Mouse (Mus musculus): ENCODE data around the gene Tlnrd1.

Tlnrd1 gene

GRCm38 (mm10) chr7:83883276-83884020 is 657 bp downstream of the Tlnrd1 start:
- peak in 1 of 2 experiments; percentile 84 for DNase-seq

GRCm38 (mm10) chr7:83882633-83883275 is 1.4 kb downstream of the Tlnrd1 start:
- DNase-seq: peak; percentile 64 to 71

GRCm38 (mm10) chr7:83882150-83882632 is 1.9 kb downstream of the Tlnrd1 start:
- peak in 1 of 2 experiments; percentile 34 for DNase-seq

- DNase-seq: no peak
These were observed 5.2 kb downstream of the Tlnrd1 start for GRCm38 (mm10) chr7:83878676-83879448.

GRCm38 (mm10) chr7:83877088-83877487 is 7.0 kb downstream of the Tlnrd1 start:
- DNase-seq: no peak

- no peak for DNase-seq
These were observed 14.1 kb downstream of the Tlnrd1 start for GRCm38 (mm10) chr7:83869839-83870543.

- DNase-seq: no peak
These were observed 15.9 kb downstream of the Tlnrd1 start for GRCm38 (mm10) chr7:83868200-83868599.

GRCm38 (mm10) chr7:83863554-83863953 is 20.6 kb downstream of the Tlnrd1 start:
- no peak for DNase-seq

GRCm38 (mm10) chr7:83859378-83860083 is 24.6 kb downstream of the Tlnrd1 start:
- no peak for DNase-seq

- no peak for DNase-seq
These were observed 26.2 kb downstream of the Tlnrd1 start for GRCm38 (mm10) chr7:83857921-83858320.

GRCm38 (mm10) chr7:83857208-83857488 is 27.0 kb downstream of the Tlnrd1 start:
- DNase-seq: no peak

- DNase-seq: no peak
These were observed 27.5 kb downstream of the Tlnrd1 start for GRCm38 (mm10) chr7:83856353-83857207.

- no peak for DNase-seq
These were observed 28.9 kb downstream of the Tlnrd1 start for GRCm38 (mm10) chr7:83855203-83855602.

GRCm38 (mm10) chr7:83852381-83853380 is 31.4 kb downstream of the Tlnrd1 start:
- DNase-seq: no peak

- DNase-seq: no peak
These were observed 32.3 kb downstream of the Tlnrd1 start for GRCm38 (mm10) chr7:83851569-83852380.

- DNase-seq: no peak
These were observed 36.7 kb downstream of the Tlnrd1 start for GRCm38 (mm10) chr7:83847187-83848075.

GRCm38 (mm10) chr7:83844807-83845206 is 39.3 kb downstream of the Tlnrd1 start:
- DNase-seq: no peak
